Mouse (Mus musculus) heart, postnatal 10 days (tissue): Measurements from ENCODE around the gene Per2. TPM values are rescaled to one million over a fixed set of nuclear protein-coding genes. Genes with fewer than 3 reads are reported as not detected.

Source experiments
- DNase-seq, 2 experiments: peaks; one replicate each; pipeline ENCODE4 v3.0.0; 2021
- intact Hi-C: fragments of 180-260 bp; cut with DNase I; formaldehyde crosslinking; loops from one replicate; pipeline ENCODE4 v1.15.1; 2025
- total RNA-seq, 2 experiments: library from RNA; stranded (reverse); gene quantifications; 2 replicates each; pipeline ENCODE4 v1.2.3; 2021

Gene Per2
- total RNA-seq, 2 experiments from 2014 or later, result 7.5 to 21.1 TPM

GRCm38 (mm10) chr1:91404976-91405375, 54.1 kb downstream of the Per2 start:
- intact Hi-C loops, result no loop called here
- DNase-seq, result no peak

DNA sequence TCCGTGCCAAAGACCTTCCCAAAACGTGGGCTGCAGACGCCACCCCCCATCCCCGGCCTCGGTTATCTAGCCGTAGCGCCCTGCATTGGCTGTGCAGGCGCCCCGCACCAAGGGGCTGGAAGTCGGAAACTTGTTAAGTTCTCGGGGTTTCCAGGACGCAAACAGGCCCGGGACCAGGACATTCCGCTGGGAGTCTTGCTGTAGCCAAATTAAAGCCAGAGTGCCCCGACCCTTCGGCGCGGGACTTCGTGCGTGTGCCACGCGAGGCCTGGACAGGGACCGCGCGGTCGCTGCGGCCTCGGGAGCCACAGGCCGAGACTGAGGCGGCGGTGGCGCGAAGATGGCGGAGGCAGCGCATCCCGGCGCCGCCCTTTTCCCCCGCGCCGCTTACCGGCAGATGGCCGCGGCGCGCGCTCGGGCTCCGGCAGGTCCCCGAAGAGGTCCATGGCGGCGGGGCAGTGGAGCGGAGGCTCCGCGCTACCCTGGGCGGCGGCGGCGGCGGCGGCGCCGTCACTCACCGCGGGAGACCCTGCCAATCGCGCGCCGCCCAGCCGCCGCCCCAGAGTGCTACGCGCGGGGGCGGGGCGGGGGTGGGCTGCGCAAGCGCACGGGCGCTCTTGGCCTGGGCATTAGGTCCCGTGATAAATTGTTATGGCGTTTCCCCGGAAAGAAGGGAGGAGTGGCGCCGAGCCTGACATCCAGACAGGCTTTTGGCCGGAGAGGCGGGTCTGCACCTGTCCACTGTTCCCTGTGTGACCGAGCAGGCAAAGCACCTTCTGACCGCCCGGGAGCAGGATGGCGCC, 60.7 kb downstream of the Per2 start, which contains the start of gene Ilkap:
Gene Ilkap, minus strand, starts transcription at position 556 of the 803 bp plus-strand sequence.
- intact Hi-C loops, result no loop called here
- DNase-seq, result peak; percentile 86

- intact Hi-C loops, result no loop called here
- peak in 1 of 2 experiments; percentile 16 for DNase-seq
These were observed 61.2 kb downstream of the Per2 start for GRCm38 (mm10) chr1:91397927-91398259.

- no peak for DNase-seq
- intact Hi-C loops, result no loop called here
These were observed 68.8 kb downstream of the Per2 start for GRCm38 (mm10) chr1:91390369-91390768.

- no peak for DNase-seq
- intact Hi-C loops, result loop anchor here (2.0 to 5.0 kb wide), 2 partner anchors 34 to 264 kb away; no protein-coding TSS in a partner anchor
These were observed 78.0 kb downstream of the Per2 start for GRCm38 (mm10) chr1:91381091-91381471.

GRCm38 (mm10) chr1:91380453-91381090, 78.6 kb downstream of the Per2 start:
- intact Hi-C loops, result loop anchor here (2.0 to 5.0 kb wide), 2 partner anchors 34 to 263 kb away; no protein-coding TSS in a partner anchor

GRCm38 (mm10) chr1:91373414-91373835, 85.7 kb downstream of the Per2 start:
- intact Hi-C loops, result no loop called here
- no peak for DNase-seq

More at GRCm38 (mm10) chr1:91380453-91381090, 78.6 kb downstream of the Per2 start:
- peak; percentile 82 to 88 for DNase-seq

GRCm38 (mm10) chr1:91370055-91370454, 89.1 kb downstream of the Per2 start:
- intact Hi-C loops, result no loop called here
- peak; percentile 35 to 39 for DNase-seq

DNA sequence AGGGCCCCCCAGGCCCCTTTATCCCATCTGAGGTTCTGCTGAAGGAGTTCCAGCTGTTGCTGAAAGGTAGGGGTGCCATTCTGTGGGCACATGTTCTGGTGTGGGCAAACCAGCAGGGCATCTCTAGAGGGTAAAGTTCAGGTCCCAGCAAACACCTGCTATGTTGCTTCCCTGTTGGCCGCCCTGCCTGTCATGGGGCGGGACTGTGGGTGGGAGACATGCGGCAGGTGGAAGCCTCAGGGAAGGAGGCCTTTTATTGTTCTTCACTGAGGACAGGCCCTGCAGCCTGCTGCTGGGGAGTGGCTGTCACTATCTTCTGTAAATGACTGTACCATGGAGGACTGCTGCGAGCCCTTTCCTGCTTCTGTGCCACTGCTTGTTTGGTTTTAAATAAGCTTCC, 89.7 kb downstream of the Per2 start:
- intact Hi-C loops, result no loop called here
- DNase-seq, result no peak

GRCm38 (mm10) chr1:91367295-91367694, 91.8 kb downstream of the Per2 start:
- DNase-seq, result no peak
- intact Hi-C loops, result no loop called here

GRCm38 (mm10) chr1:91366215-91367108, 92.7 kb downstream of the Per2 start, which contains the start of gene Erfe:
Gene Erfe (plus strand): TSS chr1:91366430.
- intact Hi-C loops, result no loop called here

More at GRCm38 (mm10) chr1:91366215-91367108, 92.7 kb downstream of the Per2 start, which contains the start of gene Erfe:
- DNase-seq, result peak; percentile 77 to 87

Other genes with a start within 250 kb of the Per2 start
- gene Ube2f, start 209.0 kb downstream of the Per2 start, total RNA-seq, result 10 to 100 TPM; 54.8 to 60.2 TPM
- 10 to 100 TPM; 13.7 TPM for gene Scly, start 161.0 kb downstream of the Per2 start, total RNA-seq
- gene Espnl, start 137.2 kb downstream of the Per2 start, total RNA-seq, result under 1 TPM in 1 of 2 experiments, not detected in 1; 0.10 TPM
- gene Klhl30, start 108.3 kb downstream of the Per2 start, total RNA-seq, result 10 to 100 TPM; 42.8 to 60.1 TPM
- under 1 TPM; 0.32 to 0.45 TPM for gene Erfe, start 92.9 kb downstream of the Per2 start, total RNA-seq
- 10 to 100 TPM; 48.5 to 54.9 TPM for gene Ilkap, start 60.5 kb downstream of the Per2 start, total RNA-seq
- gene Hes6, start 45.3 kb downstream of the Per2 start, total RNA-seq, result 10 to 100 TPM; 22.2 to 25.0 TPM
- 1 to 10 TPM; 4.4 to 5.3 TPM for gene Traf3ip1, start 35.3 kb upstream of the Per2 start, total RNA-seq
- 10 to 100 TPM; 17.6 to 19.4 TPM for gene Asb1, start 81.2 kb upstream of the Per2 start, total RNA-seq